Mouse (Mus musculus) thymus, postnatal 0 days (tissue): ENCODE data around the gene Rassf2. TPM values are rescaled to one million over a fixed set of nuclear protein-coding genes. Genes with fewer than 3 reads are reported as not detected.
A peak's percentile ranks its signal among the peaks of the same experiment; 100 is the strongest.

Source experiments
- DNase-seq: peaks from one replicate; pipeline ENCODE4 v3.0.0-alpha.2; 2015; ENCODE audit warnings: low spot score
- polyA plus RNA-seq: library from polyadenylated mRNA; unstranded; fragments of >200 nt; fragmentation: Nextera tagmentation; extraction: Ambion mirVana; gene quantifications from 2 replicates; pipeline ENCODE4 v1.2.1, GENCODE M21; 2015

Gene Rassf2
- polyA plus RNA-seq, 1 experiment from 2014 or later: 27.6 TPM

DNA sequence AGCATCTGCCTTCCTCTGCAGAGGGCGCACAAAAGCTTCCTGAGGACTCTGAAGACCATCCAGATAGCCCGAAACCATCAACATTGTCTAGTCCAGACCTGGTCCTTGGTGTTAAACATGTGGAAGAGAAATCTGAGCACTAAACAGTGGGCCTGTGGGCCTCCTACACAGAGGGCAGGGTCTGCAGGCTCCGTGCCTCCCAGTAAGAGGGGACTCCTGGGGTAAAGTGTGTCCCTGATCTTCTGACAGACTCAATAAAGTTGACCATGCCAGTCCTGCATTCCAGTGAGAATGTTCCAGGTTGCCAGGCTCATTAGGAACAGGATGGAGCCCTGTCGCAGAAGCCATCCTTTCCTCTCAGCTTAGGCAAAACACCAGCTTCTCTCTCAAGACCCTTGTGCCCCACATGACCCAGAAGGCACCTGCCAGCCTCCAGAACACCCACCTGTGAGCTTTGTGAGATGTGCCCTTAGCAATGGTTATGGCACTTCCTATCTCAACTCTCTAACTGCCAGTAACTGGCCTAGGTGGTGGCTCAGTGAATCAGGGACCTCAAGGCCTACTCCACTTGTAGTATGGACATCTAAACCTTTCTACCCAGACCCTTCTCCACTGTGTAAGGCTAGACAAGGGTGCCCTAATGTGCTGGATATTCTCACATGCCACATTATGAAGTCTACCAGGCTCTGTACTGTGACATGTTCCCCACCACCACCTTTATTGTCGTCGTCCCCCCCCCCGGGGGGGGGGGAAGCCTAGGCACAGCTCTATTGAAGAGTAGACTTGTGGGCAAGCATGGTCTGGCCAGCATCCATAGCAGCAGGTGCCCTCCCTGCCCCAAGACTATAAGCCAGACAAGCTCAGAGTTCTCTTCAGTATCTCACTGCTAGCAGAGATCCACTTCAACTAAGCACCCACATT lies 73.5 kb downstream of the Rassf2 start:
- no peak for DNase-seq

DNA sequence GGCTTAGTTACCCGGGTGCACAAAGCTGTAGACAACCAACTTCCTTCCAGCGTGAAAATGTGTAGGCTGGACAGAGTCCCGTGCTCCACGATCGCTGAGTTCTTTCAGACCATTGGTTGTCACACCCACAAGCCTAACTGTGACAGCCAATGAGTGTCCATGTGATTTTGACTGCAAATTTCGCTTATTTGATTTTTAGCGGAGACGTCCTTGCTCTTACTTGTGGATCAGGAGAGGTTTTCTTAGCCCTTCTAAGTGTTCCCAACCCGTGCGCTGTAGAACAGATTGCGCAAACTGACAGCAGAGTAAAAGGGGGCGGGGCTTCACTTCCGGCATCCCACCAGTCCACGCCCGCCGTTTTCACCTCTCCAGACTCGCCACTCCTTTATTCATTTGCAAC lies 74.8 kb downstream of the Rassf2 start:
- DNase-seq: peak; percentile 37

DNA sequence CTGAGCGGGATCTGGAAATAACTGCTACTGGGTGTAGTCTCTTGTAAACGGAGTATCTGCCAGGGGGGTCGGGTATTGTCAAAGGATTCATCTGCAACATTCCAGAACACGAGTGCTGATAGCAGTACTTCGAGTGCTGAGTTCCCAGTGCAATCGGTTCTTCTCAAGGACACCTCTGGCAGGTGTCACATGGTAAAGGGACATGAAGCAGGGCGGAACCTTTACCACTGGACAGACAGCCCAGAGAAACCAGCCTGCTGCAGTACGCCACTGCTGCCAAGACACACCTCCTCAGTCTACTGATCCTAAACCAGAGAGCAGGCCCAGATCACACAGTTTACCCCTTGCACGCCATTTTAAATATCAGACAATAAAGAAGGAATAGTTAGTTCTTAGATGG lies 75.2 kb downstream of the Rassf2 start:
- DNase-seq: no peak

DNA sequence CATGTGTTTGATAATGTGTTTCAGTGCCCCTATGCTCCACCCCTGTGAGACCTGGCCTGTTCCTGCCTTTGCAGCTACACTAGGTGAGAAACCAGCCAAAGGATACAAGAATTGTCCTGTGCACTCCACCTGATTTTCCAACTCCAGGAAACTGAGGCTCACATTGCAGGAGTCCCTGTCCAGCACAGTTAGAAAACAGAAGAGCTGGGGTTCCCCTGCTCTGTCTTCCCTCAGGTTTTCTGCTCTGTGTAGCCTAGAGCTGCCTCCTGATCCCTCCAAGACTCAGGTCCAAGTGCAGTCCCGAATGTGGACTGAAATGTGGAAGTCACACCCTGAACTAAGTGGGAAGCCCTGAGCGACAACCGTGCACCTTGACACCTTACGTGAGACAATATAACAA lies 76.3 kb downstream of the Rassf2 start:
- no peak for DNase-seq

DNA sequence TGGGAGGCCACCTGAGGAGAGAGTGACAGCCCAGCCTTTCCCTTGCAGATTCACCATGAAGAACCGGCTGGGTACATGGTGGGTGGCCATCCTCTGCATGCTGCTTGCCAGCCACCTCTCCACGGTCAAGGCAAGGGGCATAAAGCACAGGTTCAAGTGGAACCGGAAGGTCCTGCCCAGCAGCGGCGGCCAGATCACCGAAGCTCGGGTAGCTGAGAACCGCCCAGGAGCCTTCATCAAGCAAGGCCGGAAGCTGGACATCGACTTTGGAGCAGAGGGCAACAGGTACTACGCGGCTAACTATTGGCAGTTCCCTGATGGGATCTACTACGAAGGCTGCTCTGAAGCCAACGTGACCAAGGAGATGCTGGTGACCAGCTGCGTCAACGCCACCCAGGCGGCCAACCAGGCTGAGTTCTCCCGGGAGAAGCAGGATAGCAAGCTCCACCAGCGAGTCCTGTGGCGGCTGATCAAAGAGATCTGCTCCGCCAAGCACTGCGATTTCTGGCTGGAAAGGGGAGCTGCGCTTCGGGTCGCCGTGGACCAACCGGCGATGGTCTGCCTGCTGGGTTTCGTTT lies 77.0 kb downstream of the Rassf2 start:
- no peak for DNase-seq

DNA sequence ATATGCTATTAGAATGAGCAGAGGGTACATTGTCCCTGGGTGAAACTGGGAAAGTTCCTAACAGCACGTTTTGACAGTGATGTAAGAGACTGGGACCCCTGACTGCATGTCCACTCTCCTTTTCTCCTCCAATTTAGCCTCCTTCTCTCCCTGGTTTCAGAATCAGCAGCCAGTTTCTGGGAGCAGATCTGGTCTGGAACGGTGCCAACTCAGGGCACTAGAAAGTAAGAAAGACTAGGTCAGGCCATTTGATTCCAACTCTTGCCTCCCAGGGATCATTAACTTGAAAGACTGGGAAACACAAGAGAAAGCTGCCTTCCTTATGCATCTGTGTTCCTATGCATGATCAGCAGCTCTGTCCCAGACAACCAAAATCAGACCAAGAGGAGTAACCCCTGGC lies 77.6 kb downstream of the Rassf2 start:
- no peak for DNase-seq

DNA sequence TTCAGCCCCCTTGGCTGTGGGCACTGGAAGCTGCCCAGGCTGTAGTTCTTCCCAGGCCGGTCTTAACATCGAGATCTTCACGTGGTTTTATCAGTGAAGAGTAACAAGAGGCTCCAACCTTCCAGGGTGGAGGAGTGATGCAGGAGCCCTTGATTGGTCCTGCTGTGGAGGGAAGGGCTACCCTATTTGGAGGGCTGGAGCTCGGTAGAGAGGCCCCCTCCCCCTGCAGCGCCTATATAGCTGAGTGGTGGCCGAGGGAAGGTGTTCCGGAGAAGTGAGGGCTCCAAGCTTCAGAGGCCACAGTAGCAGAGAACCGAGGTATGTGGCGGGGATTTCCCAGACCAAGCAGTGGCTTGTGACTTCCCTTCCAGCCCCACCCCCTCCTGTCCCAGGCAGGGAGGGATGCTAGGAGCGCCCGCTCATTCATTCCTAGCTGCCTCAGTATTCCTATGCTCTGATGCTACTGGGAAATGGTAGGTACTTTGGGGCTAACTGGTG lies 79.4 kb downstream of the Rassf2 start, which contains the start of gene Prnd:
TSS of gene Prnd (plus strand) at position 264 of the 498 bp plus-strand sequence.
- DNase-seq: no peak

DNA sequence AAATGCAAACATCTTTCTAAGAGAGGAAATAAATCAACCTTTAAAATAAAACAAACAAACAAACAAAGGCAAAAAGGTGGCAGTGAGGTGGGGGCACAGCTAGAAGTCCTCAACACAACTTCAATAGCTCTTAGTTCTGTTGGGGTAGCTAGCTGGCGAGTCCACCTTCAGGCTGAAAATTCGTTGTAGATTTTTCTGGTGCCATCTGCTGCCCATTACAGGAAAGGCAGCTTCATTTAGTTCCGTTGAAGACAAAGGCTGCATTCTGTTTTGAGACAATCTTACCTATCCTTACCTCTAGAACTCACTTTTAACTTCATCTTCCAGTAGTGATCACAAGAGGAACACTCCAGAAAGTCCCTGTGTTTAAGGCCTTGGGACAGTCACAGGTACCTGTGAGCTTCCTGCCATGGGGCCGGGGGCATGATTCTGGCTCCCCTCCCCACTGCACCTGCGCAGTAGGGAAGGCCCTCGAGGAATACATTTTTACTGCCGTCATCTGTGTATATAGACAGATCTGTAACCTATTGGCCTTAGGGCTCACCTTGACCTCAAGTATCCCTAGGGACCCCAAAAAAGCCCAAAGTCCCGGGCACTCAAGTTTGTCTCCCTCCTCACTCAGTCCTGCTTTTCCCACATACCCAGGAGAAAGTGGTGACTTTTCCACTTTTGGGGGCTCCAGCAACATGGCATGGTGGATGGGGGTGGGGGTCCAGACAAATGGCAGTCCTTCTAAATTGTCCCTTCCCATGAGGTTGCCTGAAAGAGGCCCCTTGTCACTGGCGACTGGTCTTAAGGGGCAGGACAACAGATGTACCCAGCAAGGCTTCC lies 80.1 kb downstream of the Rassf2 start:
- peak; percentile 52 for DNase-seq

DNA sequence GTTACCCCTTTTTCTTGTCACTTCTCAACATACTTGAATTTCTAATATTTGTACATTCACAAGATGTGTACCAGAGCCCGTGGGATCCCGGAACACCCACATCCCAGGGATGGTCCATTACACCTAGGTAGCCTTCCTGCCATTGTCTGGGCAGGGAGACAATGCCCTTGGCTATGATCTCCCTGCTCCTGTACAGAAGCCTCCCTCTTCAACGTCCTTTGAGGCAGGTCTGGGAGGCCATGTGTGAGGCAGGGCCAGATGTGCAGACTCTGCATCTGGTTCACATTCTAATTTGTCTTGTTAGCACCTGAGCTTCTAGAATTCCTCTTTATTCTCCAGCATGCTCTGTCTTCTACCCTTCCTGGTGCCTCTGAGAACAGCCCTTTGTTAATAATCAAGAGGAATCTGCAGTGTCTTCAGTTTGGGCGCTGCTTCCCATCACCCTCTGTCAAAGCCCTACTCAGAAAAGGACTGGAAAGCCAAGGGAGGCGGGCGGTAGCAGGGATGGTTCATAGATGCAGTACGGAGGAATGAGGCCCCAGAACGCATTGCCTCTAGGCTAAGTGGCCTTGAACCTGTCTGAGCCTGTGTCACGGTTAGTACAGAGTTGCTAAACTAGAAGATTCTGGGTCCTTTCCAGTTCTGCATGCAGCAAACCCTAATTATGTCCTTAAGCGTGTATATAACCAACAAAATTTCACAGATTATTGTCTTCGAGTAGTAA lies 81.0 kb downstream of the Rassf2 start:
- DNase-seq: no peak

DNA sequence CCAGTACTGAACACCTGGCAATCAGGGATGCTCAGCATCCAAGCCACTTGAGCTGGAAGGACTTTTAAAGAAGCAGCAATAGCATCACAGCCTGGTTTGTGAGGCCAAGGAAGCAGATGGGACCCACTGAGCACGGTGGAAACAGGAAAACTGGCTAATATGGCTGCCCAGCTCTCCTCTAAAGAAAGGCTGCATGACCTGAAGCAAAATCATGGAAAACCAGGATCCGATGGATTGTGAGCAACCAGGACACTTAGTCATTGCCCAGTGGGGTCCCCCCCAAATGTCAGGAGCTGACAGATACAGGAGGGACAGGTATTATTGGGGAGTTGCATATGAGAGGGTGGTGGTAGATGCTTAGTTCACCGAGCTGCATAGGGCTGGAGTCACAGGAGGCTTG lies 81.9 kb downstream of the Rassf2 start:
- DNase-seq: no peak

DNA sequence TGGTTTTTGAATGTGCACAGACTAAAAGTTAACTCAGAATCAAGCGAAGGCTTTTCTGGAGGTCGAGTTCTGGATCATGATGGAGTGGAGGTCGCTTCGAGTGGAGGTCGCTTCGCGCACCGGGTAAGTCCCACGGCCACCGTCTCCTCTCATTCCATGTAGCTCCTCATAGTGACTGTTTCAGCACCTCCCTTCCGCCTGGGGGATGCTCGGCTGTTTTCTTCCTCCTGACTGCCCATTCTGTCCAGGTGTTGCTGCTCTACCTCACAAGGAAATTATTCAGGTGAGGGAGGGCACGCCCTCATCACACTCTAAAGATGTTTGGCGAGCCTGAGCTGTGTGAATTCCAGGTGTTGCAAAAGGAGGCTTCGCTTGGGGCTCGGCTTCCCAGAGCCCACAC lies 83.7 kb downstream of the Rassf2 start:
- DNase-seq: no peak

DNA sequence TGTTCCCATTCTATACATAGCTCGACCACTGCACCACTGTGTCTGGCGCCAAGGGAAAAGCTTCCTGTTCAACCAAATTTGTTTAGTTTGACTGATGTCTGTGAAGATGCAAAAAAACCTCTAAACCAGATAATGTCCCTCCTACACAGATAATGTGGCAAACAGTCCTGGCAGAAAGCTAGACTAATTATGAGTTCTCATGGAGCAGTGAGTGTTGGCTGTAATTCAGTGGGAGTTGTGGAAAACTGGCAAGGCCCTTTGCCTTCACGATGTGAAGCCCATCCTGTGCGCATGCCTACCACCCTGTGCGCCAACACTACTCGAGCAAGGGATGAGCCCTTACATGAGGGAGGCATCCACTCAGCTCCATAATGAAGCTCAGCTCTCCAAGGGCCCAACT lies 84.3 kb downstream of the Rassf2 start:
- DNase-seq: no peak

DNA sequence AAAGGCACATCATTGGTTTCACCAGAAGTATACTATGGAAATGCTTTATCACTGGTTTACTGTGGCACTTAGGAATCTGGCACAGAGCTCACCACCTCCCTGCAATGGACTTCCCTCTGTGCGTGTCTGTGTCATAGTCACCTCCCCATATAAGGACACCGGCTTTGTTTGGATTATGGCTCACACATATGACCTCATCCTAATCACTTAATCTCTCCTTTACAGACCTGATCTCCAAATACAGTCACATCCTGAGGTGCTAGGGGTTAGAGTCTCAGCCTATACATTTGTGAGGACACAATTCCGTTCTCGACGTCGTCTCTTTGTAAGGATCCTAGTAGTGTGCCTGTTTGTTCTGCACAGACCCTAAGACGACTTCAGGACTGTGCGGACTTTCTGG lies 84.8 kb downstream of the Rassf2 start:
- DNase-seq: no peak

DNA sequence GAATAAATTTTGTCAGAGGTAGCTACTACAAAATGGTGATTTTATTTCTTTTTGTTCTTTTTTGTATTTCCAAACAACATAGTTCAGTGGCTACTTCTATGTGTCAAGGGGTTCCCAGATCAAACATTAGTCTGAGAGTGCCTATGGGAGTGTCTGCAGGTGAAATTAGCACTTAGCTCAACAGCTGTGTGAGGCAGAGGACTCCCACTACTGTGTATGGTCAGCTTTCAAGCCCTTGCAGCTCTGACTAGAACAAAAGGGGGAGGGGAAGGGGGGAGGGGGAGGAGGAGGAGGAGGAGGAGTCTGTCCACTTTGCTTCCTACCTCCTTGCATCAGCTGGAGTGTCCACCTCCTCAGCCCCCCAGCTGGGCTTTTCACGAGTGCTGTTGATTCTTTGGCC lies 85.7 kb downstream of the Rassf2 start:
- DNase-seq: no peak

DNA sequence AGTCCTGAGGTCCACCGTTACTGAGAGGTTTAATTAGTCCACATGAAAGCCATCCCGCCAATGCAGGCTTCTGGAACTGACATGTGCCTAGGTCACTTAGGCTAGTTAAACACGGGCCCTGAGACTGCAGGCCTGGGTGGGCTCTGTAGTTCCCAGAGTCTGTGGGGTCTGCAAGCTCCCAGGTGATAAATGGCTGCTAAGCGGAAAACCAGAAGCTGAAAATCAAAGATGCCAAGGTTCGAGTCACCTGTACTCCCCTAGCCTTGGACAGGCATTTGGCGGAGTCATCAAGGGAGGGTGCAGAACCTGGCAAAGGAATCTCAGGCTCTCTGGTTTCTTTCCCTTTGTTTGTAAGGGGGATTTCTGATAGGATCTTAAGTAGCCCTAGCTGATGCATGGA lies 88.6 kb downstream of the Rassf2 start:
- DNase-seq: no peak

DNA sequence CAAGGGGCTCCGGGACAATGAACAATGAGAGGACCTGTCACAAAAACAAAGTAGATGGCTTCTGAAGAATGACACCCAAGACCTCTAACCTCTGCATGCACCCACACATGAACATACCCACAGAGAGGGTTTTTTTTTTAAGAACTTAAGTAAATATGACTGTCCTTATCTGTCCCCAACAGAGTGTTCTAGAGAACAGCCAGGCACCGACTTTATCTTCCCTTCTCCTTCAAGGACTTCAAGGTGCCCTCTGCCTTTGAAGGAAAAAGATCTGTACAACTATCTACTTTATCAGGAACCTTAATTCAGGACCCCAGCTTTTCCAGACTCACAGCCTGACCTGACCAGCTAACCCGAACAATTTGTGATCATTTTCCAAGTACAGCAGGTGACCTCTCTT lies 89.6 kb downstream of the Rassf2 start:
- no peak for DNase-seq

Other genes starting within 250 kb of the Rassf2 start
- gene Erv3, start 170.5 kb downstream of the Rassf2 start, polyA plus RNA-seq: 0.06 and 0.10 TPM in 2 replicates
- gene Prnp, start 120.3 kb downstream of the Rassf2 start, polyA plus RNA-seq: 43.3 and 46.2 TPM in 2 replicates
- not detected in 2 replicates for gene Prn, start 120.3 kb downstream of the Rassf2 start, polyA plus RNA-seq
- 3.4 and 4.0 TPM in 2 replicates for gene Prnd, start 79.4 kb downstream of the Rassf2 start, polyA plus RNA-seq
- 15.8 and 16.7 TPM in 2 replicates for gene Slc23a2, start 114.8 kb upstream of the Rassf2 start, polyA plus RNA-seq
- gene Tmem230, start 217.5 kb upstream of the Rassf2 start, polyA plus RNA-seq: 41.2 and 45.0 TPM in 2 replicates
- gene Pcna, start 223.1 kb upstream of the Rassf2 start, polyA plus RNA-seq: 472 and 480 TPM in 2 replicates
- 24.4 and 24.5 TPM in 2 replicates for gene Cds2, start 232.9 kb upstream of the Rassf2 start, polyA plus RNA-seq